Mouse (Mus musculus) intestine, postnatal 0 days (tissue): ENCODE results near the gene Ptprr. TPM values are rescaled to one million over a fixed set of nuclear protein-coding genes. Genes with fewer than 3 reads are reported as not detected.
A peak's percentile ranks its signal among the peaks of the same experiment; 100 is the strongest.

ENCODE experiments used
- ATAC-seq: fragments of 200-750 bp; cut with Nextera tagmentation; 2 replicates; pipeline ENCODE4 v1.8.0; 2017; ENCODE audit warnings: mild to moderate bottlenecking, moderate TSS enrichment, moderate library complexity
- H3K27ac ChIP-seq: fragments of 300-500 bp; sonication (generic); 2 replicates; pipeline ENCODE4 v1.5.1; 2014; ENCODE audit warnings: mild to moderate bottlenecking, low read depth, low read length, moderate library complexity
- H3K27me3 ChIP-seq: fragments of 300-500 bp; sonication (generic); replicated peaks from 2 replicates; pipeline ENCODE4 v1.6.1; 2014; ENCODE audit warnings: low read length, mixed read lengths; ENCODE audit not compliant: control insufficient read depth, insufficient read depth
- H3K36me3 ChIP-seq: fragments of 300-500 bp; sonication (generic); 2 replicates; pipeline ENCODE4 v1.6.1; 2014; ENCODE audit warnings: mild to moderate bottlenecking, moderate library complexity; ENCODE audit not compliant: control insufficient read depth, insufficient read depth
- H3K4me1 ChIP-seq: fragments of 300-500 bp; sonication (generic); replicated peaks from 2 replicates; pipeline ENCODE4 v1.6.1; 2014; ENCODE audit warnings: antibody characterized with exemption, low read length, mixed read lengths; ENCODE audit not compliant: control insufficient read depth, insufficient read depth
- H3K4me2 ChIP-seq: fragments of 300-500 bp; sonication (generic); replicated peaks from 2 replicates; pipeline ENCODE4 v1.6.1; 2014; ENCODE audit warnings: low read depth, mild to moderate bottlenecking, moderate library complexity
- H3K4me3 ChIP-seq: fragments of 300-500 bp; sonication (generic); 2 replicates; pipeline ENCODE4 v1.5.1; 2014; ENCODE audit warnings: low read depth, low read length
- H3K9ac ChIP-seq: fragments of 300-500 bp; sonication (generic); 2 replicates; pipeline ENCODE4 v1.6.1; 2014; ENCODE audit warnings: mild to moderate bottlenecking, low read depth, low read length
- H3K9me3 ChIP-seq: fragments of 300-500 bp; sonication (generic); 2 replicates; pipeline ENCODE4 v1.6.1; 2016; ENCODE audit warnings: mixed run types; ENCODE audit not compliant: control insufficient read depth
- CTCF ChIP-seq: sonication (generic); IDR thresholded peaks from 2 replicates; pipeline ENCODE4 v1.5.1; 2016; ENCODE audit warnings: low read depth, mild to moderate bottlenecking, control low read depth, antibody characterized with exemption, moderate library complexity
- WGBS: fragments of 180-500 bp; shearing (Covaris S2); extraction: QIAGEN DNeasy Blood & Tissue Kit; methylation state at CpG from one replicate; pipeline ENCODE4 v1.1.7; 2014; 5-methylcytosine and 5-hydroxymethylcytosine counted together
- polyA plus RNA-seq: library from polyadenylated mRNA; unstranded; fragments of >200 nt; fragmentation: Nextera tagmentation; extraction: Ambion mirVana; gene quantifications from 2 replicates; pipeline ENCODE4 v1.2.1, GENCODE M21; 2015

Gene Ptprr
- polyA plus RNA-seq, 1 experiment from 2014 or later: 7.5 TPM

DNA sequence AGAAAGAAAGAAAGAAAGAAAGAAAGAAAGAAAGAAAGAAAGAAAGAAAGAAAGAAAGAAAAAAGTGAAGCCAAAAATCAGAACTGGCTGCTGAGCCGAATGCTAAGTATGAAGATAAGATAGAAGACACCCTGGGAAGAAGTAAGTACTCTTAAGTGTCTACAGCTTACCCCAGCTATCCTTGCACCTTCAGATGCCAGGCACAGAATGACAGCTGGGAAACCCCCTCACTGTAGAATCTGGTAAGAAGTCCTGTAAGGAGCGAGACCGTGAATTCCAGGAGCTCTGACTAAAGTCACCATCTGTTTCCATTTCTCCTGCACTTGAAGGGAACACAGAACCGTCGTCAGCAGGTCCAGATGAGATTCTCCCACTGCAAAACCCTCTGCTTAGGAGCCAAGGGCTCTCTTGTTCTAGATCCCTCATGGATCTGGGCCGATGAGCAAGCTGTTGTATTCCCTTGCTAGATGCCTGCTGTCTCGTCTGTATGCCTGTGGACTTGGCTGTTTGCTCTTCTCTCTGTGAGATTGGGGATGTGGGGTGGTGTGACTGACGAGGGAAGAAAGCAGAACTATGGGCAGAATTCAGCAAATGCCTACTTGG lies 273.2 kb downstream of the Ptprr start:
- no peak for TF ChIP-seq CTCF
- WGBS: 78% methylated on average over 8 of the region's 8 CpGs

DNA sequence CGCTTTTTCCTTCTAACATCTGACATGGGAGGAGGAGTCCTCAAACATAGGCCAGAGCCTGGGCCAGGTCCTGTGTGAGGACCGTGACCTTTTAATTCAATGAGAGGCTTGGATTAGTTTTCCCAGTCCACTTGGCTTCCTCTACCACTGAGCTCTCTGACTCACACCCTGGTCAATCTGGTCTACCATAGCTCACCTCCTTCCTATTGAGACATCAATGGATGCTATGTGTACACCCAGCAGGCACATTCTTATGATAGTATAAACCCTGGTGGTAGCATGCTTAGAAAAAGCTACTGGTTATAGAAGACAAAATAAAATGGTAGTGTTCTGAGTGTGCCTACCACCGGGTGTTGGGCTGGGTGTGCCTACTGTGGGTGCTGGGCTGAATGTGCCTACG lies 278.4 kb downstream of the Ptprr start:
- no peak for ATAC-seq
- no peak overlapping the region for H3K27ac ChIP-seq
- no peak for TF ChIP-seq CTCF
- H3K4me3 ChIP-seq: no peak overlapping the region
- H3K9me3 ChIP-seq: no peaks in the 10 kb centered on the region
- no peak overlapping the region for H3K4me2 ChIP-seq
- H3K36me3 ChIP-seq: no peaks in the 10 kb centered on the region
- 88% methylated on average over 4 of the region's 4 CpGs for WGBS
- peaks cover 10% of the 10 kb centered on the region for H3K27me3 ChIP-seq
- H3K4me1 ChIP-seq: no peaks in the 10 kb centered on the region
- no peak overlapping the region for H3K9ac ChIP-seq

More for the DNA sequence above, 273.2 kb downstream of the Ptprr start:
- Histone ChIP-seq H3K4me2 (no peak overlapping the region), H3K9ac (no peak overlapping the region), H3K9me3 (no peaks in the 10 kb centered on the region), H3K36me3 (no peaks in the 10 kb centered on the region), H3K4me1 (no peaks in the 10 kb centered on the region), H3K4me3 (no peak overlapping the region), H3K27me3 (no peaks in the 10 kb centered on the region), H3K27ac (no peak overlapping the region)
- ATAC-seq: no peak

DNA sequence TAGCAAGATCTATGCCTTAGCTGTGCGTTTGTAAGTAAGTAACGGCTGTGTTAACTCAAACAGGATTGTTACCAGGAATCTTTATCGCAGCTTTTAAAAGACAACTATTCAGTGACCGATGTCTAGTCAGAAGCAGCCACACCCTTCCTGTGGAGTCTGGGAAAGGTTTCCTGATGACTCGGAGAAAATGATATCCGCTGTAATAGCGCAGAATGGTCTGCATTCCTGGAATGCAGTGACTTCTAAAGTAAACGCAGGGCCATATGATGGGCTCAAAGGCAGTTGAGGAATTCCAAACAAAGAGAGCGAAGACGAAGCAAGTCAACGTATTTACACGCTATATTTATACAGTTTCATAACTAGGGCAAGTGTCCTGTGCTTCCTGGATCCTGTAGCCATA lies 279.8 kb downstream of the Ptprr start:
- no peaks in the 10 kb centered on the region for H3K4me1 ChIP-seq
- ATAC-seq: no peak
- H3K4me2 ChIP-seq: peak overlapping the region; percentile 48
- H3K4me3 ChIP-seq: no peak overlapping the region
- peaks cover 15% of the 10 kb centered on the region for H3K27me3 ChIP-seq
- H3K9ac ChIP-seq: no peak overlapping the region
- no peaks in the 10 kb centered on the region for H3K9me3 ChIP-seq
- H3K36me3 ChIP-seq: no peaks in the 10 kb centered on the region
- WGBS: 15% methylated on average over 12 of the region's 12 CpGs
- no peak overlapping the region; the same call in 1 of the 2 replicates for H3K27ac ChIP-seq
- no peak for TF ChIP-seq CTCF

DNA sequence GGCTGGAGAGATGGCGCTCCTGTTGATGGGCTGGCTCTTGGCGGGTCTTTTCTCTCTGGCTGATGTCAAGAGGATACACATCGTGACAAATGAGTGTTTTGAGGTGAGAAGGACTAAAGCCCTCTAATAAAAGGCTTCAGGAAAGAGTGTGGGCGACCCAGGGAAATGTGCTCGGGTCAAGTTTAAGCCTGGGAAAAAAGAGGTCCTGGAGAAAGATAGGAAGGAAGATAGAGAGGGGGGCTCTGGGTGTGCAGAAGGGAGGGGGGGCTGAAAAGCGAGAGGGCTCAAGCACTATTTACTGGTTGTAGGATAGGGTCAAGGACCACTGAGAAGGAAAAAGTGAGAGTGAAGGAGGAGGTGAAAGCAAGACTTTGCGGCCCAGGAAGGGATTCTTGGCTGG lies 282.8 kb downstream of the Ptprr start:
- WGBS: 38% methylated on average over 7 of the region's 7 CpGs
- TF ChIP-seq CTCF: no peak

DNA sequence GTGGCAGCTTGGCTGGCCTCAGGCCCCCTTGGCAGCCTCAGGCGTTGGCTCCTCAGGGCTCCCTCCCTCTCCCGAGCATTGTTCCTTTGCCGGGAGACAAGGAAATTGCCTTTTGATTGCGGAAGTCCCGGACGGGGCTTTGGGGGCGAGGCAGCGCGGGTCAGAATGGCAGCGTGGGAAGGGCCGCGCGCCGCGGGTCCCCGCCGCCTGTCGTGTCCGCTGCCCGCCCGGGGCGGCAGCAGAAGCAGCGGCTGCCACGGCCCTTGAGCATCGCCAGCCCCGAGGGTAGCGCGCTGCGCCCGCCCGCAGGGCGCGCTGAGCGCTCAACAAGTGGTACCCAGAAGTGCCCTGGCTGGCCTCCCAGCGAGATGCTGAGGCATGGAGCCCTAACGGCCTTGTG lies 283.2 kb downstream of the Ptprr start:
- Histone ChIP-seq H3K9ac (peak overlapping the region; percentile 8; the same call in 1 of the 2 replicates), H3K27ac (no peak overlapping the region), H3K4me3 (peak overlapping the region; percentile 42), H3K36me3 (no peaks in the 10 kb centered on the region), H3K4me2 (peak overlapping the region; percentile 75), H3K9me3 (no peaks in the 10 kb centered on the region), H3K4me1 (no peaks in the 10 kb centered on the region), H3K27me3 (peaks cover 15% of the 10 kb centered on the region)
- ATAC-seq: no peak
- 0 out of 2 replicates have a peak, but pooled peaks have one; percentile 12 for TF ChIP-seq CTCF
- WGBS: 1% methylated on average over 26 of the region's 36 CpGs

More for the DNA sequence above, 282.8 kb downstream of the Ptprr start:
- peak overlapping the region; percentile 75 for H3K4me2 ChIP-seq
- H3K36me3 ChIP-seq: no peaks in the 10 kb centered on the region
- H3K4me1 ChIP-seq: no peaks in the 10 kb centered on the region
- peaks cover 15% of the 10 kb centered on the region for H3K27me3 ChIP-seq
- H3K9me3 ChIP-seq: no peaks in the 10 kb centered on the region
- peak overlapping the region; percentile 42 for H3K4me3 ChIP-seq
- no peak for ATAC-seq
- no peak overlapping the region for H3K9ac ChIP-seq
- H3K27ac ChIP-seq: no peak overlapping the region

DNA sequence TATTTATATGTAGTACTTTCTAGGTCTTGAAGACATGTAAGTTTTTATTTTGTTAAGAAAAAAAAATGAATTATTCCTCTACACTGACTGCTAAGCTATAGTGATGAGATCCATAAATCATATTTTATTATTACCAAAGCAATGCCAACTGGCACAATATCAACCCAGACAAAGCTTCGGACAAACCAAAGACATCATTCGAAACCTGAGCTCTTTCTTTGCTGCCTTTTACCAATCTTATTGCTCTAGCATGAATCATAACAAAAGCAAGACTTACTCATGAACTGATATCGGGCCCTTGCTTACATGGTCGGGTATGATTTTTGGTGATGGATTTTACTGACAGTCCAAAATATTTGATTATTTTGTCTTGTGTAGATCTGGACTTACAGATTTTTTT lies 286.3 kb downstream of the Ptprr start:
- no peak for TF ChIP-seq CTCF
- no peaks in the 10 kb centered on the region for H3K4me1 ChIP-seq
- H3K27ac ChIP-seq: no peak overlapping the region
- no peak overlapping the region for H3K4me2 ChIP-seq
- WGBS: 86% methylated on average over 4 of the region's 4 CpGs
- H3K9ac ChIP-seq: no peak overlapping the region
- no peaks in the 10 kb centered on the region for H3K9me3 ChIP-seq
- H3K4me3 ChIP-seq: no peak overlapping the region
- H3K27me3 ChIP-seq: peaks cover 14% of the 10 kb centered on the region
- no peaks in the 10 kb centered on the region for H3K36me3 ChIP-seq
- ATAC-seq: no peak

DNA sequence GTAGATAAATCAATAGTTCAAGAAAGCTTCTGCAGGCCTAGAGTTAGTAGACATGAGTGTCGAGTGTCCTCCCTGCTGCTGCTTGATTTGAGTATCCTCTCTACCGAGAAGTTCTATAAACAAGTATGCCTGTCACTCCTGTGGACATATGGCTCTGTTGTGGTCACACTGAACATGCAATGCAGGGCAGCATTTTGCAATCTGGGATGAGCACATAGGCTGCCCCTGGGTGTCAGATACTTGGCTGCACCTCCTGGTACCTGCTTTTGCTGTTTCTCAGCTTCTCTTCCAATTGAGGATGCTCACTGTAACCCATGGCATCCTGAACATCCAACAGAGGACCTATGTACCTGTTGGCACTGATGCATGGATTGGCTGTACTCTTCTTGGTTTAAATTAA lies 291.4 kb downstream of the Ptprr start:
- no peak for TF ChIP-seq CTCF
- no peak overlapping the region for H3K27ac ChIP-seq
- no peaks in the 10 kb centered on the region for H3K36me3 ChIP-seq
- 70% methylated on average over 2 of the region's 2 CpGs for WGBS
- H3K9me3 ChIP-seq: no peaks in the 10 kb centered on the region
- H3K27me3 ChIP-seq: no peaks in the 10 kb centered on the region
- no peak overlapping the region for H3K4me2 ChIP-seq
- ATAC-seq: no peak
- no peak overlapping the region for H3K9ac ChIP-seq
- H3K4me1 ChIP-seq: no peaks in the 10 kb centered on the region
- no peak overlapping the region for H3K4me3 ChIP-seq
